Mouse (Mus musculus) forebrain, embryonic 12.5 days (tissue): ENCODE data around the gene Eef1g. TPM values are rescaled to one million over a fixed set of nuclear protein-coding genes. Genes with fewer than 3 reads are reported as not detected.

Experiments
- ATAC-seq: fragments of 200-750 bp; cut with Nextera tagmentation; 2 replicates; pipeline ENCODE4 v1.8.0; 2017; ENCODE audit warnings: moderate TSS enrichment; ENCODE audit not compliant: low FRiP score
- H3K27ac ChIP-seq: fragments of 300-500 bp; sonication (generic); 2 replicates; pipeline ENCODE4 v1.5.1; 2016; ENCODE audit warnings: mild to moderate bottlenecking
- H3K27me3 ChIP-seq: fragments of 300-500 bp; sonication (generic); 2 replicates; pipeline ENCODE4 v1.6.1; 2016; ENCODE audit warnings: mild to moderate bottlenecking
- H3K36me3 ChIP-seq: fragments of 300-500 bp; sonication (generic); replicated peaks from 2 replicates; pipeline ENCODE4 v1.6.1; 2016; ENCODE audit warnings: mild to moderate bottlenecking
- H3K4me1 ChIP-seq: fragments of 300-500 bp; sonication (generic); 2 replicates; pipeline ENCODE4 v1.6.1; 2016
- H3K4me2 ChIP-seq: fragments of 300-500 bp; sonication (generic); 2 replicates; pipeline ENCODE4 v1.6.1; 2016; ENCODE audit warnings: mild to moderate bottlenecking, moderate library complexity
- H3K4me3 ChIP-seq: fragments of 300-500 bp; sonication (generic); replicated peaks from 2 replicates; pipeline ENCODE4 v1.5.1; 2016; ENCODE audit warnings: mild to moderate bottlenecking
- H3K9ac ChIP-seq: fragments of 300-500 bp; sonication (generic); 2 replicates; pipeline ENCODE4 v1.6.1; 2016; ENCODE audit warnings: mild to moderate bottlenecking
- H3K9me3 ChIP-seq: fragments of 300-500 bp; sonication (generic); 2 replicates; pipeline ENCODE4 v1.6.1; 2016
- WGBS: fragments of 180-500 bp; shearing (Covaris S2); methylation state at CpG from one replicate; pipeline ENCODE4 v1.1.7; 2016; 5-methylcytosine and 5-hydroxymethylcytosine counted together
- polyA plus RNA-seq: library from polyadenylated mRNA; unstranded; fragments of >200 nt; fragmentation: Nextera tagmentation; extraction: Ambion mirVana; gene quantifications from 2 replicates; pipeline ENCODE4 v1.2.1, GENCODE M21; 2016

The Eef1g gene
- polyA plus RNA-seq: 365 and 373 TPM in 2 replicates

DNA sequence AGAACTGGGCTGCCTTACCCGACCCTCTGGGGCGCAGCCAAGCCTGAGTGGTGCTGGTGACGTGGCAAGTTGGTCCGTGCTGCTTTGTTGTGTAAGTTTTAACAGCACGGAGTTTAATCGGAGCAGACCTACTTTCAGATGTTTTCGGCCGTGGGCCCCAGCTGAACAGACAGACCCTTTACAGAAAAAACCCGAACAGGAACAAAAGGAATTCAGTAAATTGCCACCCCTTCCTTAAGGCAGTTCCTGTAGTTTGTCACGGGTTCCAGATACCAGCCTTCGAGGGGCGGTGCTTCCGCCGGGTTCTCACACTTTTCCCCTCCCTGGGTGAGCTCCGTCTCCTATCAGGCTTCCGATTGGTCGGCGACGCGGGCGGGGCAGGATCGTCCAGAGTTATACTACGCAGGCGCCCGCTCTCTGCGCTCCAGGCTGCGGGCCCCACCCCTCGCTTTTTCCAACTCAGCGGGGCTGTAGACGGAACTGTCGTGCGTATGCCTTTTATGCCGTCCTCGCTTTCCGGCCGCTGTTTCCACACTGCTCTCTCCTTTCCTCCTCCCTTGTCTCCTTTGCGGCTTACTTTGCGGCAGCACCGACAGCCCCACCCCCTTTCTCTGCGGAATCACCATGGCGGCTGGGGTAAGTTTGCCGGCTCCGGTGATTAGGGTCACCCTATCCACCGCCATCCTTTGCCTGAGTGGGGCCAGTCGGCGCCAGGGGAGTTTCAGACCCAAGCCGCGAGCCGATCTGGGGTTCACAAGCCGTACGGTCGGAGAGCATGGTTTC is at the start of gene Eef1g:
Gene Eef1g, plus strand, starts transcription at position 452 of the 783 bp plus-strand sequence.
- Histone ChIP-seq H3K4me2 (peak within 1 kb of the TSS; percentile 81), H3K36me3 (peaks cover 75% of the 10 kb centered on the region), H3K4me1 (peaks cover 23% of the 10 kb centered on the region), H3K9me3 (no peaks in the 10 kb centered on the region), H3K4me3 (peak within 1 kb of the TSS; percentile 79), H3K27ac (peak within 1 kb of the TSS; percentile 88), H3K9ac (peak within 1 kb of the TSS; percentile 91), H3K27me3 (no peaks in the 10 kb centered on the region)
- peak; percentile 99 for ATAC-seq
- WGBS: 1% methylated on average over 52 of the region's 52 CpGs

DNA sequence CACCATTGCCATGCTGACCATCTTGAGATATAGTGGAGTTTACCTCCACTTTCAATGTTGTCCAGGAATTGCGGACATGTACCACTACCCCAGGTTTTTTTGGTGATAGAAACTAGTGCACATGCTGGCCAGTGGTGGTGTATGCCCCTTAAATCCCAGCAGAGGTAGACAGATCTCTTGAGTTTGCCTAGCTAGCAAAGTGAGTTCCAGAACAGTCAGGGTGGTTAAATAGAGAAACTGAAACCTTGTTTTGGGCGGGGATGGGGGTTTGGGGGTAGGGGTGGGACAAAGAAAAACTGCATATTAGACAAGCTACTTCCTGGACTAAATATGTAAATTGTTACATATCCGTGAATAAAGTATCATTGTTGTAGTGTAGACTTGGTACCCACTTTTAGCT is 47.8 kb upstream of the Eef1g start:
- ATAC-seq: no peak
- Histone ChIP-seq H3K4me3 (no peak overlapping the region), H3K9me3 (no peaks in the 10 kb centered on the region), H3K36me3 (peaks cover 39% of the 10 kb centered on the region), H3K27me3 (no peaks in the 10 kb centered on the region), H3K27ac (no peak overlapping the region), H3K4me2 (no peak overlapping the region), H3K4me1 (peaks cover 16% of the 10 kb centered on the region), H3K9ac (no peak overlapping the region)
- 97% methylated on average over 3 of the region's 3 CpGs for WGBS

DNA sequence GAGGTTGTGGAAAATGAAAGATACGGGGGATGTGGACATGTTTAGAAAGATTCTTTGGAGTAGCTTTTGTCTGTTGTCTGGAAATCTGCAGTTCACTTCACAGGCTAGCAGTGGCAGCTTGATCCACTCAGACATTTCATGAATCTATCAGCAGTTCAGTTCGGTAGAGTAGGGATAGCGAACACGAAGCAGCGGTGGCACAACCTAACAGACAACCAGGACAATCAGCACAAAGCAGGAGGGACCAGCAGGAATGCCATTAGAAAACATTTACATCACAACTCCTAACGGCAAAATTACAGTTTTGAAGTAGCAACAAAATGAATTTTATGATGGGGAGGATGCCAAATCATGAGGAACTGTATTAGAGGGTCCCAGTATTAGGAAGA is 47.2 kb upstream of the Eef1g start:
- whole genome bisulfite sequencing: 67% methylated on average over 6 of the region's 6 CpGs
- Histone ChIP-seq H3K9ac (no peak overlapping the region; the same call in 1 of the 2 replicates), H3K4me2 (peak overlapping the region; percentile 85), H3K9me3 (no peaks in the 10 kb centered on the region), H3K36me3 (peaks cover 32% of the 10 kb centered on the region), H3K27ac (peak overlapping the region; percentile 89), H3K27me3 (no peaks in the 10 kb centered on the region), H3K4me1 (peaks cover 16% of the 10 kb centered on the region), H3K4me3 (peak overlapping the region; percentile 83)
- ATAC-seq: no peak

DNA sequence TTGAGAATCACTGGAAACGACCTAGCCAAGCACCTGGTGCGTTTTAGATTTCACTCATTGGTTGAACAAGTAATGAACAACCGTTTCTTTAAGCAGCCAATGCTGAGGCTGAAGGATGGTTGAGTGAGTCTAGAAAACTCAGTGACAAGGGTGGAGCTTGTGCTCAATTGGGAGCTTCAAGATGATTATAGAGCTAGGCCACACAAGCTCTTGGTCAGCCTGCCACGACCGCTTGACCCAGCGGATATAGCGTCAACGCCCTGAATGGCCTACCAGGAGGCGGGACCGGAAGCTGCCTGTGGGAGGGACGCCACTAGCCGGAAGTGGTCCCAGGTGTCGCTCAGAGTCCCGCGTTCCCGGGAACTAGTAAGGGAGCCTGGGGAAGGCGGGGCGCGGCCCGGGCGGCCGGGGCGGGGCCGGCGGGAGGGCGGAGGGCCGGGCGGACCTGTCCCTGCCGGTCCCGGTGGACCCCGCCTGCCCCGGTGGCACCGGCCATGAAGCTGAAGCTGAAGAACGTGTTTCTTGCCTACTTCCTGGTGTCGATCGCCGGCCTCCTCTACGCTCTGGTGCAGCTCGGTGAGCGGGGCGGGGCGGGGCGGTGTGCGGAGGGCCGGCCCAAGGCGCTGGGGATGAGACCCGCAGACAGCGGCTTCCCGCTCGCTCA is 46.6 kb upstream of the Eef1g start, which contains the start of gene B3gat3:
Gene B3gat3, plus strand, starts transcription at position 302 of the 664 bp plus-strand sequence.
- Histone ChIP-seq H3K9ac (peak within 1 kb of the TSS; percentile 86), H3K27ac (peak within 1 kb of the TSS; percentile 89), H3K4me2 (peak within 1 kb of the TSS; percentile 85), H3K4me3 (peak within 1 kb of the TSS; percentile 83), H3K27me3 (no peaks in the 10 kb centered on the region), H3K4me1 (peaks cover 16% of the 10 kb centered on the region), H3K9me3 (no peaks in the 10 kb centered on the region), H3K36me3 (peaks cover 28% of the 10 kb centered on the region)
- ATAC-seq: peak; percentile 98
- 4% methylated on average over 42 of the region's 50 CpGs for WGBS

- Histone ChIP-seq H3K4me2 (peak overlapping the region; percentile 85), H3K36me3 (peaks cover 28% of the 10 kb centered on the region), H3K27me3 (no peaks in the 10 kb centered on the region), H3K4me1 (peaks cover 16% of the 10 kb centered on the region), H3K27ac (peak overlapping the region; percentile 89), H3K4me3 (peak overlapping the region; percentile 83), H3K9me3 (no peaks in the 10 kb centered on the region), H3K9ac (peak overlapping the region; percentile 86)
- WGBS: 5% methylated on average over 6 of the region's 6 CpGs
- ATAC-seq: no peak
Observed at GRCm38 (mm10) chr19:8920836-8921291, 46.0 kb upstream of the Eef1g start.

- H3K4me1 ChIP-seq: peaks cover 16% of the 10 kb centered on the region
- peaks cover 28% of the 10 kb centered on the region for H3K36me3 ChIP-seq
- no peak for ATAC-seq
- 0 out of 2 replicates have a peak overlapping the region, but pooled peaks have one; percentile 85 for H3K4me2 ChIP-seq
- 83% methylated on average over 9 of the region's 9 CpGs for whole genome bisulfite sequencing
- no peak overlapping the region for H3K27ac ChIP-seq
- H3K27me3 ChIP-seq: no peaks in the 10 kb centered on the region
- 0 out of 2 replicates have a peak overlapping the region, but pooled peaks have one; percentile 83 for H3K4me3 ChIP-seq
- no peaks in the 10 kb centered on the region for H3K9me3 ChIP-seq
- H3K9ac ChIP-seq: no peak overlapping the region
Observed at GRCm38 (mm10) chr19:8921741-8922140, 45.1 kb upstream of the Eef1g start.

- Histone ChIP-seq H3K9me3 (no peaks in the 10 kb centered on the region), H3K9ac (no peak overlapping the region), H3K27me3 (peaks cover 7% of the 10 kb centered on the region; the same call in 1 of the 2 replicates), H3K4me3 (no peak overlapping the region), H3K4me1 (peaks cover 23% of the 10 kb centered on the region), H3K4me2 (no peak overlapping the region), H3K36me3 (peaks cover 35% of the 10 kb centered on the region), H3K27ac (no peak overlapping the region)
- ATAC-seq: no peak
- WGBS: 91% methylated on average over 2 of the region's 2 CpGs
Observed at GRCm38 (mm10) chr19:8926766-8927165, 40.1 kb upstream of the Eef1g start.

- H3K9me3 ChIP-seq: no peaks in the 10 kb centered on the region
- H3K27ac ChIP-seq: no peak overlapping the region
- ATAC-seq: no peak
- H3K9ac ChIP-seq: no peak overlapping the region
- peaks cover 33% of the 10 kb centered on the region for H3K36me3 ChIP-seq
- H3K27me3 ChIP-seq: peaks cover 7% of the 10 kb centered on the region; the same call in 1 of the 2 replicates
- WGBS: 92% methylated on average over 12 of the region's 12 CpGs
- no peak overlapping the region for H3K4me3 ChIP-seq
- H3K4me2 ChIP-seq: no peak overlapping the region
- H3K4me1 ChIP-seq: peaks cover 22% of the 10 kb centered on the region
Observed at GRCm38 (mm10) chr19:8927891-8928525, 38.8 kb upstream of the Eef1g start.

DNA sequence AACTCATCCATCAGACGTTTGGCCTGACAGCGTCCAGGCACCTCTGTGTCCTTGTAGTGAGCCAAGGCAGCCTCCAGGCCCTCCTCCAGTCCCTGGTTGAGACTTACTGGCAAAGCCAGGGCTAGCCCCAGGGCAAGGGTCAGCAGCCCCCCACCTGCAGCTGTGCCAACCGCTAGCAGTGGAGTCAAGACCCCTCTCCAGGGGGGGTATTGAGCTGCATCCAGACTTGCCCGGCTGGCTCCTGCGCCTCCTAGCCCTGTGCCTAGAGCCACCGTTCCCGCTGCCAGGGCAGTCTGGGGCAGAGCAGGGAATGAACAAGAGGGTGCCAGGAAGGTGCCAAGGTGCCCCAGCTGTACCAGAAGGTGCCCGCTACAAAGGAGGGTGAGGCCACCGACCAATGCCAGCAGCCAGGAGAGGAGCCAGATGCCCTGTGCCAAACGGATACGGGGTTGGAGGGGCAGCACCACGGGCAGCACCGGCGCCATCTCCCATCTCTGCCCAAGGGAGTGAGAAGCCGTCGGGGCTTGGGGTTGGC is 38.1 kb upstream of the Eef1g start:
- peak overlapping the region; percentile 33; the same call in 1 of the 2 replicates for H3K27ac ChIP-seq
- WGBS: 12% methylated on average over 16 of the region's 16 CpGs
- ATAC-seq: peak; percentile 12

DNA sequence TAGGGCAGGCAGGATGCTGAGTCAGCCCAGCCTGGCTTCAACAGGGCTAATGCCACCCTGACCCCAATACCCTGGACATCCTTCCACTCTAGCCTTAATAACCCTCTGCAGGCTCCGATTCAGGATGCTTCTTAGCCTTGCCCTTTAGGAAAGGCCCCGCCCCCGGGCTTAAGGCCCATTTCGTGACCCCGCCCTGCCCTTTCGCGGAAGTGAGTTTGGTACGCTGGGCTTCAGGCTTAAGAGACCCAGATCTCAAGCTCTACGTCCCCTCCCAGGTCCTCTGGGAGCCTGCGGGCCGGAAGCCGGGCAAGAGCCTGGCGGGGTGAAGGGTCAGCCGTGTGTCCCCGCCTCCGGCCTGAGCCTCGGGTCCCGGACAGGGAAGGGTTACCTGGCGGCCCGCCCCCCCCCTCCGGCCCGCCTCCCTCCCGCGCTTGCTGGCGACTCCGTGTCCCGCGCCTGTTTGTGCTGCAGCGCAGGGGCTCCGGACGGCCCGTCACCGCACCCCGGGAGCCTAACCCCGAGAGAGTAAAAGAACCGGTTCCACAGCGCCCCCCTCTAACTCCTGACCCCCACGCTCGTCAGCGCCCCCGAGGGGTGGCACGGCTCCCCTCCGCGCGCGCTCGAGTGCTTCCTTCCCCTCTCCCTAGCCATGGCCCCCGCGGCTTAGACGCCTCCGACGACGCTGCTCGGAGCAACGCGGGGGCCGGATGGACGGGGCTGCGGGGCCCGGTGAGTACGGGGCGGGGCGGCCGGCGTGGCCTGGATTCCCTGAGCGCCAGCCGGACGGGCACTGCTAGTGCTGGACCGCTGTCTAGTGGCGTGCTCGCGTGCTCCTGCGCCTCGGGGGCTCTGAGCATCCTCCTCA is 37.4 kb upstream of the Eef1g start, which contains the start of the genes Rom1 and Eml3:
Gene Rom1, minus strand, starts transcription at position 133 of the 865 bp plus-strand sequence.
Gene Eml3, plus strand, starts transcription at position 329 of the 865 bp plus-strand sequence.
- 1% methylated on average over 67 of the region's 74 CpGs for WGBS
- H3K27ac ChIP-seq: peak within 1 kb of the TSS; percentile 33; the same call in 1 of the 2 replicates
- no peaks in the 10 kb centered on the region for H3K9me3 ChIP-seq

More for the DNA sequence above, 38.1 kb upstream of the Eef1g start:
- Histone ChIP-seq H3K9me3 (no peaks in the 10 kb centered on the region), H3K27me3 (peaks cover 7% of the 10 kb centered on the region; the same call in 1 of the 2 replicates), H3K4me3 (peak overlapping the region; percentile 60), H3K4me2 (peak overlapping the region; percentile 81), H3K36me3 (peaks cover 32% of the 10 kb centered on the region), H3K4me1 (peaks cover 22% of the 10 kb centered on the region), H3K9ac (peak overlapping the region; percentile 79; the same call in 1 of the 2 replicates)

DNA sequence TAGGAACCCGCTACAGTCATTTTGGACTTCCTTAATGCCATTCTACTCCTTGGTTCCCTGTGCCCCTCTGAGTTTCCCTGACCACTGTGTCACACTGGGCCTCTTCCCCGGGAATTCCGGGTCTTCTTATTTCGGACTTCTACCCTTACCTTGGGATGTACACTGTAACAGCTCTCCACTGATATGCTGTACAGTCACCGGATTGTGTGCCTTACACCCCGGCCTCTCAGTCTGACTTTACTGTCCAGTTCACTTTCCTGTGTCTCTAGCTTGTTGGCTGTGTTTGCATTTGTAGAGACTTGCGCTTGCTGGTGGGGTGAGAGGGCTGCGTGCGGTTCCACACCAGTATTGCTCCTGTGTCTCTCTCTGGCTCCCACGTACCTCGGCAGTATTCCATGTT is 36.7 kb upstream of the Eef1g start:
- peak overlapping the region; percentile 81 for H3K4me2 ChIP-seq
- no peaks in the 10 kb centered on the region for H3K9me3 ChIP-seq
- H3K4me3 ChIP-seq: peak overlapping the region; percentile 60
- WGBS: 18% methylated on average over 11 of the region's 11 CpGs
- peaks cover 31% of the 10 kb centered on the region for H3K36me3 ChIP-seq
- ATAC-seq: peak; percentile 3; the same call in 1 of the 2 replicates
- no peak overlapping the region for H3K27ac ChIP-seq
- H3K9ac ChIP-seq: peak overlapping the region; percentile 79
- H3K27me3 ChIP-seq: peaks cover 7% of the 10 kb centered on the region; the same call in 1 of the 2 replicates
- H3K4me1 ChIP-seq: peaks cover 22% of the 10 kb centered on the region

More for the DNA sequence above, 37.4 kb upstream of the Eef1g start, which contains the start of the genes Rom1 and Eml3:
- Histone ChIP-seq H3K4me1 (peaks cover 22% of the 10 kb centered on the region), H3K4me3 (peak within 1 kb of the TSS; percentile 60), H3K4me2 (peak within 1 kb of the TSS; percentile 81), H3K27me3 (peaks cover 7% of the 10 kb centered on the region; the same call in 1 of the 2 replicates), H3K36me3 (peaks cover 32% of the 10 kb centered on the region), H3K9ac (peak within 1 kb of the TSS; percentile 79)
- ATAC-seq: peak; percentile 76
